Comparison of ENCODE assay signal across 8 mouse cellular contexts in the genomic region with DNA sequence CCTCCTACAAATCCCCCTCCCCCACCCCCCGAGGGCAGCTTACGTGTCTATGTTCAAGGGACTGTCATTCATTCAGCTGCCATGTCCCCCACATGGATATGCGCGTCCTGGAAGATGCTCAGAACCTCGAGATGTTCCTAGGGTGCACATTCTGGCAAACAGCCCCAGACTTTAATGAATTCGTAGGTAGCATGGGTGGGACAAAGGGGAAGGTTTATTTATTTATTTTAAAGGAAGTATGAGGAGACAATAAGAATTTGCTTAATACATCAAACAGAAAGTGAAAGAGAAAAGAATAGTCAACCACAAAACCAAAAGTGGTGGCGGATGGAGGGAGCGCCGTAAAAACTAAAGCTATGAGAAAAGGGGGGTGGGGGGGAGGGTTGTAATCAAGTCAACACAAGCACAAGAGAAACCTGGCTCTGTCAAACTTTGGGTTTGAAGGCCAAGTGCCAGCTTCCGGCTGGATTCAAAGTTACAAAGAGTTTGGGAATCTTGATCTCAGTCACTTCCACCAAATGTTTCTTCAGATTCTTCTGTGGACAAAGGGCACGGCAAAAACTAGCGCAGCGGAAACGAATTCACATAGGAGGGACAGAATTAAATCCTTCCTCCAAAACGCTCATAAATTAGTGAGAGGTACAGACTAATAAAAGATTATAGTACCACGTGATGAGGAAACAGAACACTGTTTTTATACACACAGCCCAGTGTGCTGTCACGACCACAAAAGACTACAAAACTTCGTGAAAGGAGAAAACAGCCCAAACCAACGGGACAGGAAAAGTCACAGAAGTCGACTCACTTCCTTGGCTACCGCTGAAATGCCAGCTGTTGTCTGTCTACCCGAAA. TPM values are rescaled to one million over a fixed set of nuclear protein-coding genes. Genes with fewer than 3 reads are reported as not detected.
DNase-seq lines count a peak whose midpoint lies in the region.

No protein-coding gene starts in this region.

- DNase-seq in A20 (ENCODE audit: low read depth, low spot score) = peak; percentile 94
- DNase-seq in CD4-positive, CD25-positive, alpha-beta regulatory T cell, adult 2 months (ENCODE audit: low read depth, low spot score) = peak; percentile 81
- DNase-seq in kidney, adult 9 months = peak; percentile 31
- peak; percentile 25 for DNase-seq in lung, postnatal 36 days
- no peak for DNase-seq in urinary bladder, adult 18-20 months (ENCODE audit: low spot score in 2 of 2)
- no peak for DNase-seq in embryo, embryonic 11 days
- DNase-seq in cerebellum, adult 8-10 months = no peak
- DNase-seq in gastrocnemius, postnatal 4 days (ENCODE audit: low spot score in 2 of 2) = no peak

RNA-seq across cellular contexts. Expression of a gene that starts 0.7 kb away (rescaled TPM):
- total RNA-seq in gastrocnemius, postnatal 4 days (2021) = 1 to 10 TPM; 2.1 TPM

RNA-seq across cellular contexts. Expression of a gene that starts 10.7 kb away (rescaled TPM):
- 10 to 100 TPM; 63.3 to 71.7 TPM for total RNA-seq in gastrocnemius, postnatal 4 days (2021)

RNA-seq across cellular contexts. Expression of a gene that starts 25.9 kb away (rescaled TPM):
- total RNA-seq in gastrocnemius, postnatal 4 days (2021) = 1 to 10 TPM; 1.0 to 1.3 TPM

Comparison
In these comparisons a context has a peak if more than half of its experiments do, and no peak if none do; other contexts are left out.
1. DNase-seq: peak in A20 (single experiment), CD4-positive, CD25-positive, alpha-beta regulatory T cell, adult 2 months (single experiment), kidney, adult 9 months (single experiment) and lung, postnatal 36 days (single experiment); none in urinary bladder, adult 18-20 months (0 of 2), embryo, embryonic 11 days (single experiment), cerebellum, adult 8-10 months (single experiment) and gastrocnemius, postnatal 4 days (0 of 2).